8 mouse cellular contexts compared by ENCODE assay signal in the genomic region with DNA sequence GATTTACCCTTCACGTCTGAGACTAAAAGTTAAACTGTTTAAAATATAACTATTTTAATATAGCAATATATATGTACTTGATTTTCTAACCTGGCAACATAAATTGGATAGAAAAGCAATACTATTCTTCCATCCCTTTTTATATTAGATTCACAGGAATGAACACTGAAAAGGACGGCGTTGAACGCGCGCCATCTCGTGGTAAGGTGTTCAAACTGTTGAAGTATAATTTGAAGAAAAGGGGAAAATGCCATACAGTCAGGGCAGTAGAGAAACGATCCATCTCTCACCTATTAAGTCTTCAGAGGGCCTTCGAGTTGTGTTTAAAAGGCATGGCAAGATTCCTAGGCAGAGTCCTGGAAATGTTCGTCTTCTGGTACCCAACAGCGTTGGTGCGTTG. TPM values are rescaled to one million over a fixed set of nuclear protein-coding genes. Genes with fewer than 3 reads are reported as not detected.
DNase-seq lines count a peak whose midpoint lies in the region; ATAC-seq and TF ChIP-seq lines count a peak whose summit lies in the region.

No protein-coding gene starts in this region.

- no peaks in the 10 kb centered on the region for H3K9me3 ChIP-seq in heart, postnatal 0 days (replicated peaks; ENCODE audit: control insufficient read depth, low read length)
- no peaks in the 10 kb centered on the region for H3K9me3 ChIP-seq in heart, embryonic 10.5 days
- H3K9me3 ChIP-seq in forebrain, embryonic 15.5 days, result no peaks in the 10 kb centered on the region
- H3K9me3 ChIP-seq in midbrain, embryonic 14.5 days (ENCODE audit: control insufficient read depth, low read length), result no peaks in the 10 kb centered on the region

- H3K27me3 ChIP-seq in heart, postnatal 0 days (ENCODE audit: control insufficient read depth, insufficient read depth, low read length), result no peaks in the 10 kb centered on the region
- H3K27me3 ChIP-seq in heart, embryonic 10.5 days (ENCODE audit: insufficient read depth, poor library complexity, severe bottlenecking), result no peaks in the 10 kb centered on the region
- H3K27me3 ChIP-seq in forebrain, embryonic 15.5 days, result no peaks in the 10 kb centered on the region
- no peaks in the 10 kb centered on the region for H3K27me3 ChIP-seq in midbrain, embryonic 14.5 days (ENCODE audit: control insufficient read depth, insufficient read depth, low read length)

- peak; percentile 63 for TF ChIP-seq CTCF in heart, postnatal 0 days (IDR thresholded peaks at IDR 0.05; ENCODE audit: low read depth)

- no peak overlapping the region for H3K4me2 ChIP-seq in heart, postnatal 0 days (ENCODE audit: low read depth, low read length)
- H3K4me2 ChIP-seq in forebrain, embryonic 15.5 days (replicated peaks), result no peak overlapping the region
- H3K4me2 ChIP-seq in midbrain, embryonic 14.5 days (ENCODE audit: low read length), result no peak overlapping the region

- DNase-seq in heart, postnatal 0 days (ENCODE audit: low spot score), result no peak
- no peak for DNase-seq in heart, embryonic 10.5 days (ENCODE audit: low spot score)
- peak; percentile 44 to 49 for DNase-seq in B cell, adult 2 months
- DNase-seq in adrenal gland, adult 2 months, result peak; percentile 26
- DNase-seq in layer of hippocampus, postnatal 14 days (ENCODE audit: low spot score in 2 of 2), result peak; percentile 52 to 67
- DNase-seq in midbrain, embryonic 14.5 days, result peak; percentile 88

- no peak for TF ChIP-seq EP300 in heart, postnatal 0 days (IDR thresholded peaks at IDR 0.05; ENCODE audit: low read depth)

- no peaks in the 10 kb centered on the region for H3K36me3 ChIP-seq in heart, postnatal 0 days (replicated peaks; ENCODE audit: control insufficient read depth, insufficient read depth, low read length)
- H3K36me3 ChIP-seq in heart, embryonic 10.5 days, result no peaks in the 10 kb centered on the region
- H3K36me3 ChIP-seq in forebrain, embryonic 15.5 days, result no peaks in the 10 kb centered on the region
- H3K36me3 ChIP-seq in midbrain, embryonic 14.5 days (ENCODE audit: control insufficient read depth, insufficient read depth, low read length), result no peaks in the 10 kb centered on the region

- 17% methylated on average over 12 of the region's 12 CpGs for WGBS in heart, postnatal 0 days
- WGBS in heart, embryonic 10.5 days, result 20% methylated on average over 12 of the region's 12 CpGs
- WGBS in forebrain, embryonic 15.5 days, result 21% methylated on average over 12 of the region's 12 CpGs
- 22% methylated on average over 12 of the region's 12 CpGs for WGBS in midbrain, embryonic 14.5 days

- no peak overlapping the region for H3K27ac ChIP-seq in heart, postnatal 0 days (ENCODE audit: low read depth)
- H3K27ac ChIP-seq in heart, embryonic 10.5 days, result no peak overlapping the region
- no peak overlapping the region for H3K27ac ChIP-seq in forebrain, embryonic 15.5 days (replicated peaks)
- H3K27ac ChIP-seq in midbrain, embryonic 14.5 days (replicated peaks; ENCODE audit: low read depth, low read length), result no peak overlapping the region

- H3K4me1 ChIP-seq in heart, postnatal 0 days (ENCODE audit: control insufficient read depth, insufficient read depth), result no peaks in the 10 kb centered on the region
- no peaks in the 10 kb centered on the region for H3K4me1 ChIP-seq in heart, embryonic 10.5 days
- H3K4me1 ChIP-seq in forebrain, embryonic 15.5 days, result no peaks in the 10 kb centered on the region
- H3K4me1 ChIP-seq in midbrain, embryonic 14.5 days (ENCODE audit: control insufficient read depth, insufficient read depth, low read length), result no peaks in the 10 kb centered on the region

- ATAC-seq in heart, postnatal 0 days (ENCODE audit: insufficient read depth, low read depth), result no peak
- peak; percentile 29 for ATAC-seq in forebrain, embryonic 15.5 days (replicated peaks)
- no peak for ATAC-seq in midbrain, embryonic 14.5 days (ENCODE audit: low FRiP score, low TSS enrichment)
- ATAC-seq in monocyte, adult 5-6 weeks (replicated peaks; ENCODE audit: insufficient number of reproducible peaks, low FRiP score, low TSS enrichment, poor library complexity, severe bottlenecking), result no peak

- no peak overlapping the region for H3K9ac ChIP-seq in heart, postnatal 0 days (replicated peaks; ENCODE audit: low read depth, low read length)
- H3K9ac ChIP-seq in forebrain, embryonic 15.5 days (replicated peaks), result no peak overlapping the region
- no peak overlapping the region for H3K9ac ChIP-seq in midbrain, embryonic 14.5 days (replicated peaks; ENCODE audit: low read length)

- no peak overlapping the region for H3K4me3 ChIP-seq in heart, postnatal 0 days (ENCODE audit: low read depth, low read length)
- no peak overlapping the region for H3K4me3 ChIP-seq in heart, embryonic 10.5 days
- no peak overlapping the region for H3K4me3 ChIP-seq in forebrain, embryonic 15.5 days
- H3K4me3 ChIP-seq in midbrain, embryonic 14.5 days (replicated peaks; ENCODE audit: low read depth, low read length), result no peak overlapping the region

RNA-seq across cellular contexts. Expression of a gene that starts 14.7 kb away (rescaled TPM):
- 11.0 and 11.2 TPM in 2 replicates for total RNA-seq in heart, postnatal 0 days (2014; rRNA removed; ENCODE audit: low replicate concordance)
- 11.4 and 12.7 TPM in 2 replicates for polyA plus RNA-seq in heart, postnatal 0 days (2015; fragmentation: Nextera tagmentation; extraction: Ambion mirVana)
- polyA plus RNA-seq in heart, embryonic 10.5 days (2016; fragmentation: Nextera tagmentation; extraction: Ambion mirVana), result 60.9 and 80.3 TPM in 2 replicates
- 1 to 10 TPM; 1.8 to 1.9 TPM for total RNA-seq in adrenal gland, adult 2 months (2021)
- 0.37 and 0.49 TPM in 2 replicates for polyA plus RNA-seq in adrenal gland, adult 2 months (2012; rRNA removed)
- polyA plus RNA-seq in forebrain, embryonic 15.5 days (2015; fragmentation: Nextera tagmentation; extraction: Ambion mirVana), result 36.2 and 39.2 TPM in 2 replicates
- total RNA-seq in layer of hippocampus, postnatal 14 days (2021), result 1 to 10 TPM; 1.4 to 1.7 TPM
- polyA plus RNA-seq in midbrain, embryonic 14.5 days (2014; fragmentation: Nextera tagmentation; extraction: Ambion mirVana), result 10.5 and 14.7 TPM in 2 replicates
- total RNA-seq in monocyte, adult 5-6 weeks (2017), result 4.9 to 5.9 TPM (median 5.1 TPM) in 3 replicates

RNA-seq across cellular contexts. Expression of a gene that starts 33.1 kb away (rescaled TPM):
- 12.9 and 15.6 TPM in 2 replicates for total RNA-seq in heart, postnatal 0 days (2014; rRNA removed; ENCODE audit: low replicate concordance)
- 9.5 and 11.4 TPM in 2 replicates for polyA plus RNA-seq in heart, postnatal 0 days (2015; fragmentation: Nextera tagmentation; extraction: Ambion mirVana)
- 9.5 and 13.5 TPM in 2 replicates for polyA plus RNA-seq in heart, embryonic 10.5 days (2016; fragmentation: Nextera tagmentation; extraction: Ambion mirVana)
- total RNA-seq in adrenal gland, adult 2 months (2021), result 10 to 100 TPM; 10.6 to 11.4 TPM
- 3.6 and 4.6 TPM in 2 replicates for polyA plus RNA-seq in adrenal gland, adult 2 months (2012; rRNA removed)
- polyA plus RNA-seq in forebrain, embryonic 15.5 days (2015; fragmentation: Nextera tagmentation; extraction: Ambion mirVana), result 11.4 and 12.7 TPM in 2 replicates
- total RNA-seq in layer of hippocampus, postnatal 14 days (2021), result 1 to 10 TPM; 8.7 to 9.8 TPM
- polyA plus RNA-seq in midbrain, embryonic 14.5 days (2014; fragmentation: Nextera tagmentation; extraction: Ambion mirVana), result 10.2 and 13.4 TPM in 2 replicates
- total RNA-seq in monocyte, adult 5-6 weeks (2017), result 8.6 to 33.0 TPM (median 15.9 TPM) in 3 replicates

Comparison
In these comparisons a context has a peak if more than half of its experiments do, and no peak if none do; other contexts are left out.
1. DNase-seq: peak in B cell, adult 2 months (2 of 2), adrenal gland, adult 2 months (single experiment), layer of hippocampus, postnatal 14 days (2 of 2) and midbrain, embryonic 14.5 days (single experiment); none in heart, postnatal 0 days (single experiment) and heart, embryonic 10.5 days (single experiment).